Mouse (Mus musculus) CD8-positive naive resting alpha-beta T cell, adult 57 days (primary cell): ENCODE measurements around the gene C1qc. TPM values are rescaled to one million over a fixed set of nuclear protein-coding genes. Genes with fewer than 3 reads are reported as not detected.

Source experiments
- total RNA-seq: library from RNA; stranded (reverse); gene quantifications from one replicate; pipeline ENCODE4 v1.2.4, GENCODE M21; 2023

Gene C1qc
- total RNA-seq = 4.9 TPM

DNA sequence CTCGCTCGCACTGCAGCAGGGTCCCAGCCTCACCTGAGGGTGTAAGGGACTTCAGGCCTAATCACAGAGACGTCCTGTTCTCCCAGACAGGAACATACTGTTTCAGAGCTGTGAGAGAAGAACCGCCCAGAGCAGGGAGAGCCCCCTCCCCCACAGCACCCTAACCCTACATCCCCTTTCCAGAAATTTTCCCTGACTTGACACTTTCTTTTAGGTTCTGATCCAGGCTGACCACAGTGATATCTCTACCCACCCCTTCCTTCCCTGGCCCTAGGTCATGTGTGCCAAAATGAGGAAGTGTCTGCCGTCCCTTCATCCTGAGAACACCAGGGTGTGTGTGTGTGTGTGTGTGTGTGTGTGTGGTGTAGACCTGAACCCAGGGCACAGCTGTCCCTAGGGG lies at the start of gene C1qc:
Gene C1qc, minus strand, starts transcription at position 255 of the 400 bp plus-strand sequence.

GRCm38 (mm10) chr4:136898637-136899036 lies 5.8 kb upstream of the C1qc start, which contains the start of gene C1qa:
C1qa (minus strand) TSS chr4:136898803.

GRCm38 (mm10) chr4:136886101-136886500 lies 6.8 kb downstream of the C1qc start, which contains the start of gene C1qb:
C1qb (minus strand) TSS chr4:136886187.

Other genes with a start within 250 kb of the C1qc start
- not detected for gene Ephb2, start 57.1 kb downstream of the C1qc start, total RNA-seq
- 8.6 TPM for gene C1qb, start 6.9 kb downstream of the C1qc start, total RNA-seq
- gene C1qa, start 5.7 kb upstream of the C1qc start, total RNA-seq = 5.1 TPM
- not detected for gene Epha8, start 63.8 kb upstream of the C1qc start, total RNA-seq
- 28.1 TPM for gene Zbtb40, start 155.7 kb upstream of the C1qc start, total RNA-seq